Mouse (Mus musculus): ENCODE results near the gene Cds1. TPM values are rescaled to one million over a fixed set of nuclear protein-coding genes. Genes with fewer than 3 reads are reported as not detected.
"Not testable (repeated sequence)": the region's sequence is repeated elsewhere in the genome, so short reads cannot be mapped to it uniquely, and the experiment has no call there.

Cds1 gene
- polyA plus RNA-seq, 1 experiment from 2014 or later: 2.5 TPM

DNA sequence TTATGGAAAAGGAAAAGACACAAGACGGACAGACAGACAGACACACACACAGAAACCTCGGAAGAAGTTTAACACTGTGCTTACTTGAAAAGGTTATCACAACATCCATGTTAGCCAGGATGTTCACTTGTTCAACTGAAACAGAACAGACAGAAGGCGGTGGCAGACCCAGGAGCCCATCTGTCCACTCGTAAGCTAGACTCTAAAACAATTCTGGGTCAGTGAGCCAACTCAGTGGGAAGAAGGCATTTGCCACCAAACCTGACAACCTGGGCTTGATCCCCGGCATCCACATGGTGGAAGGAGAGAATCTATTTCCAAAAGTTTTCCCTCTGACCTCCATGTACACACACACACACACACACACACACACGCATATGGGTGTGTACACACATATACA, 67.1 kb downstream of the Cds1 start:
- peaks cover 2% of the 10 kb centered on the region for H3K4me1 ChIP-seq
- H3K9ac ChIP-seq: no peak overlapping the region
- ATAC-seq (ENCODE audit: insufficient number of reproducible peaks, insufficient read depth, low FRiP score, low TSS enrichment): no peak
- no peak overlapping the region for H3K4me2 ChIP-seq (replicated peaks)
- 94% methylated on average over 6 of the region's 6 CpGs for WGBS
- no peak overlapping the region for H3K27ac ChIP-seq
- 0 out of 2 replicates have a peak, but pooled peaks cover 3% of the 10 kb centered on the region for H3K27me3 ChIP-seq
- peaks cover 42% of the 10 kb centered on the region for H3K36me3 ChIP-seq
- no peak overlapping the region for H3K4me3 ChIP-seq
- H3K9me3 ChIP-seq: no peaks in the 10 kb centered on the region

DNA sequence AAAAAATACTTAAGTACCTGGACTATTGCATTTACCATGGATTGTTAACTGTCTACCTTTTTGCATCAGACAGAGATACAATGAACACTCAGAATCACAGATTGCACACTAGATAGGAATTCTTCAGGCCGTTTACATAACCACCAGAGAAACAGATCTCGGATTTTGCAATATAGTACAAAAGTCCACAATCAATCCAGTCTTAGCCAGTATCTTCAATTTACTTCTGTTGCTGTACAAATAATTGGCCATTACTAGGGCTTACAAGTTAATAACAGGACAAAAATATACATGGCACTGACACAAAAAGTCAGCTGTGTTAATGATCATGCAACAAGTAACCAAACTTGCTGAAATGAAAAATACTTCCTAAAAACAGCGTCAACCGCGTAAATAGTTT, 68.1 kb downstream of the Cds1 start:
- peaks cover 51% of the 10 kb centered on the region for H3K36me3 ChIP-seq
- no peak overlapping the region for H3K4me2 ChIP-seq (replicated peaks)
- no peaks in the 10 kb centered on the region for H3K9me3 ChIP-seq
- H3K9ac ChIP-seq: no peak overlapping the region
- no peak overlapping the region for H3K4me3 ChIP-seq
- 91% methylated on average over 5 of the region's 5 CpGs for WGBS
- H3K27me3 ChIP-seq: no peaks in the 10 kb centered on the region
- ATAC-seq (ENCODE audit: insufficient number of reproducible peaks, insufficient read depth, low FRiP score, low TSS enrichment): no peak
- no peaks in the 10 kb centered on the region for H3K4me1 ChIP-seq
- no peak overlapping the region for H3K27ac ChIP-seq

DNA sequence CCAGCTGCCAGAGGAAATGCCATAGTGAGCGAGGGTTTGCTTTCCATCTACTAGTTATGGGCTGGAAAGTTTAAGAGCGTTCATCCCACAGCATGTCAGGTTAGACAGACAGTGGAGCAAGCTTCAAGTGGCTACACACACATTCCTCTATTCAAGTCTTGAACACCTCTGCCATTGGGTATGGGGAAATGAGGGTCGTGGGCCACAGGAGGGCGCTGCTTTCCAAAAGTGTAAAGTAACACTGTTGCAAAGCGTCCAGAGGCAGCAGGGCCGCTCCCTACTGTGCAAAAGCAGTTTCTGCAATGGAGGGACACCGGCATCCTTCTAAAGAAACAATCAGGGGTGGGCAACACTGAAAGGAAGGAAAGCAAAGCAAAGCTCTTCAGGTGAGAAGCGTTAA, 68.9 kb downstream of the Cds1 start:
- peaks cover 52% of the 10 kb centered on the region for H3K36me3 ChIP-seq
- H3K9me3 ChIP-seq: no peaks in the 10 kb centered on the region
- ATAC-seq (ENCODE audit: insufficient number of reproducible peaks, insufficient read depth, low FRiP score, low TSS enrichment): no peak
- 62% methylated on average over 8 of the region's 8 CpGs for WGBS
- H3K4me3 ChIP-seq: no peak overlapping the region
- no peaks in the 10 kb centered on the region for H3K4me1 ChIP-seq
- H3K9ac ChIP-seq: no peak overlapping the region
- H3K27me3 ChIP-seq: no peaks in the 10 kb centered on the region
- H3K4me2 ChIP-seq (replicated peaks): no peak overlapping the region
- no peak overlapping the region for H3K27ac ChIP-seq

- no peaks in the 10 kb centered on the region for H3K27me3 ChIP-seq
- H3K9ac ChIP-seq: no peak overlapping the region
- peaks cover 73% of the 10 kb centered on the region for H3K36me3 ChIP-seq
- no peaks in the 10 kb centered on the region for H3K9me3 ChIP-seq
- no peak overlapping the region for H3K27ac ChIP-seq
- WGBS: 73% methylated on average over 11 of the region's 11 CpGs
- H3K4me2 ChIP-seq (replicated peaks): no peak overlapping the region
- no peak overlapping the region for H3K4me3 ChIP-seq
- ATAC-seq (ENCODE audit: insufficient number of reproducible peaks, insufficient read depth, low FRiP score, low TSS enrichment): no peak
- no peaks in the 10 kb centered on the region for H3K4me1 ChIP-seq
These were observed 71.3 kb downstream of the Cds1 start for GRCm38 (mm10) chr5:101836221-101836620.

DNA sequence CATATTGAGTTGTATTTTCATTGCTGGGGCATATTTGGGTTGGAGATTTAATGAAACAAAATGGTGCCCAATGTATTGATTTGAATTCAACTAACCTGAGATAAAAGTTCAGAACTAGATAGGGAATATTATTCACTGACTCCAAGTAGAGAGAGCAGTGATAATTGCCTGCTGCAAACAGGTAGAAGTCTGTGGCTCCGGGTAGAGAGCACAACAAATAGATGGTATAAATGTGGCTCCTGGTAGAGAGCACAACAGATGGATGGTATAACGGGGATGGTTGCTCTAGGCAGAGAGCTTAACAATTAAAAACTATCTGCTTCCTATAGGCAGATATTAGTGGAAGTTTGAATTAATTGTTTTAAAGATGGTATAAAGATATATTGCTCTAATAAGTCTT, 72.7 kb downstream of the Cds1 start:
- not testable (repeated sequence) for H3K9ac ChIP-seq; ATAC-seq (ENCODE audit: insufficient number of reproducible peaks, insufficient read depth, low FRiP score, low TSS enrichment); H3K4me1 ChIP-seq; H3K4me3 ChIP-seq; H3K4me2 ChIP-seq (replicated peaks); H3K27me3 ChIP-seq; H3K27ac ChIP-seq; H3K9me3 ChIP-seq
- H3K36me3 ChIP-seq: peaks cover 75% of the 10 kb centered on the region
- 93% methylated on average over 2 of the region's 2 CpGs for WGBS

DNA sequence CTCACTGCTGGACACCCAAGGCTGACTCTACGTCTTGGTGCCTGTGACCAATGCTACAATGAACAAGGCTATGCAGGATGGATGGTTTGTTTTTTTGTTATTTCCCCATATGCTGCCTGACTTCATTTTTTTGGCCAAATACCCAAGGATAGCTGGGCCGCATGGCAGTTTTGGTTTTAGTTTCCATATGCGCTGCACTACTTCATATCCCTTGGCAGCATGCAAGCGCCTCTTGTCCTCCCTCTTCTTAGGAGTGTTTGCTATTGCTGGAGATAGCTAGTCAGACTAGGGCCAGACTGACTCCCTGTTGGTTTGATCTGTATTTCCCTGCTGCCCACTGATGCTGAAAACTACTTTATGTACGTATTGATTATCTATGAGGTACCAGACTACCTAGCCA, 75.5 kb downstream of the Cds1 start:
- Histone ChIP-seq H3K4me2 (replicated peaks) (no peak overlapping the region), H3K27me3 (no peaks in the 10 kb centered on the region), H3K27ac (no peak overlapping the region), H3K9me3 (no peaks in the 10 kb centered on the region), H3K9ac (no peak overlapping the region), H3K4me1 (no peaks in the 10 kb centered on the region), H3K36me3 (peaks cover 84% of the 10 kb centered on the region), H3K4me3 (no peak overlapping the region)
- 97% methylated on average over 5 of the region's 5 CpGs for WGBS
- no peak for ATAC-seq (ENCODE audit: insufficient number of reproducible peaks, insufficient read depth, low FRiP score, low TSS enrichment)

DNA sequence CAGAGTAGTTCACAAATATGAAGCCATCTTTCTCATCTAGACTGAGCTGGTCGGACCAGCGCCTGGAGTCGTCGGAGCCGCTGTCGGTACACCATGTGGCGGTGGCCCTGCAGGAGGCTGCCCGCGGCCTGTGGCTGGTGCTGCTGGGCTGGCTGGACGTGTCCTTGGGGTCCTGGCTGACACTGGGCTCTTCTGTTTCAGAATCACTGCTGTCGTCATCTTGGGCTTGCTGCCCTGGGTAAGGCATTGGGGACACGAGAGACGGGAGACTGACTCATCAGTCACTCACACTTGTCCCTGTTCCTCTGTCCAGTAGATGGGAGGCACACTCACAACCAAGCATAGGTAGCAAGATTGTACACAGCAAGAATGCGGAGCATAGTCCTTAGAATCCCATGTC, 80.1 kb downstream of the Cds1 start:
- Histone ChIP-seq H3K27me3 (no peaks in the 10 kb centered on the region), H3K4me2 (replicated peaks) (no peak overlapping the region), H3K27ac (no peak overlapping the region), H3K9ac (no peak overlapping the region), H3K36me3 (peaks cover 100% of the 10 kb centered on the region), H3K4me3 (no peak overlapping the region), H3K4me1 (no peaks in the 10 kb centered on the region), H3K9me3 (no peaks in the 10 kb centered on the region)
- 92% methylated on average over 14 of the region's 14 CpGs for WGBS
- no peak for ATAC-seq (ENCODE audit: insufficient number of reproducible peaks, insufficient read depth, low FRiP score, low TSS enrichment)

GRCm38 (mm10) chr5:101845930-101846329, 81.0 kb downstream of the Cds1 start:
- H3K27me3 ChIP-seq: no peaks in the 10 kb centered on the region
- H3K27ac ChIP-seq: no peak overlapping the region
- H3K9ac ChIP-seq: no peak overlapping the region
- H3K4me2 ChIP-seq (replicated peaks): no peak overlapping the region
- no peaks in the 10 kb centered on the region for H3K4me1 ChIP-seq
- H3K4me3 ChIP-seq: no peak overlapping the region
- H3K36me3 ChIP-seq: peaks cover 99% of the 10 kb centered on the region
- 93% methylated on average over 8 of the region's 8 CpGs for WGBS
- H3K9me3 ChIP-seq: no peaks in the 10 kb centered on the region
- ATAC-seq (ENCODE audit: insufficient number of reproducible peaks, insufficient read depth, low FRiP score, low TSS enrichment): no peak

GRCm38 (mm10) chr5:101847323-101847722, 82.4 kb downstream of the Cds1 start:
- Histone ChIP-seq H3K9ac (no peak overlapping the region), H3K27me3 (no peaks in the 10 kb centered on the region), H3K9me3 (no peaks in the 10 kb centered on the region), H3K36me3 (peaks cover 99% of the 10 kb centered on the region), H3K4me1 (no peaks in the 10 kb centered on the region), H3K4me3 (no peak overlapping the region), H3K4me2 (replicated peaks) (no peak overlapping the region), H3K27ac (no peak overlapping the region)
- no peak for ATAC-seq (ENCODE audit: insufficient number of reproducible peaks, insufficient read depth, low FRiP score, low TSS enrichment)
- 81% methylated on average over 7 of the region's 7 CpGs for WGBS

DNA sequence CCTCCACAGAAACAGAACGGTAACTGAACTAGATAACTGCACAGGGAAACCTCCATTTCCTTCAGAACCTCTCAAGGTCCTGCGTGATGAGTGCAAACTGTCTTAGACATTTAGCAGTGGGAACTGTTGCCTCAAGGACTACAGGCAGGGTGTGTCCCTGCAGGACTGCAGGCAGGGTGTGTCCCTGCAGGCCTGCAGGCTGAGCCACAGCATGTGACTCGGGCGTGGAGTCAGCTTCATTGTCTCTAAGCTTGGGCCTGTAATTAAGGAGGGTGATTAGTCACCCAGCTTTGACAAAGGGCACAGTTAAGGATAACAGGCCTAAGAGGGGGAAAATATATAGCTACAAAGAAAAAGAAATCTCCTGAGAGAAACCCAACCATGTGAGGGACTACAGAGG, 82.8 kb downstream of the Cds1 start:
- no peak for ATAC-seq (ENCODE audit: insufficient number of reproducible peaks, insufficient read depth, low FRiP score, low TSS enrichment)
- Histone ChIP-seq H3K9me3 (no peaks in the 10 kb centered on the region), H3K36me3 (peaks cover 99% of the 10 kb centered on the region), H3K4me2 (replicated peaks) (no peak overlapping the region), H3K27ac (no peak overlapping the region), H3K4me1 (no peaks in the 10 kb centered on the region), H3K4me3 (no peak overlapping the region), H3K9ac (no peak overlapping the region), H3K27me3 (no peaks in the 10 kb centered on the region)
- WGBS: 65% methylated on average over 4 of the region's 4 CpGs

DNA sequence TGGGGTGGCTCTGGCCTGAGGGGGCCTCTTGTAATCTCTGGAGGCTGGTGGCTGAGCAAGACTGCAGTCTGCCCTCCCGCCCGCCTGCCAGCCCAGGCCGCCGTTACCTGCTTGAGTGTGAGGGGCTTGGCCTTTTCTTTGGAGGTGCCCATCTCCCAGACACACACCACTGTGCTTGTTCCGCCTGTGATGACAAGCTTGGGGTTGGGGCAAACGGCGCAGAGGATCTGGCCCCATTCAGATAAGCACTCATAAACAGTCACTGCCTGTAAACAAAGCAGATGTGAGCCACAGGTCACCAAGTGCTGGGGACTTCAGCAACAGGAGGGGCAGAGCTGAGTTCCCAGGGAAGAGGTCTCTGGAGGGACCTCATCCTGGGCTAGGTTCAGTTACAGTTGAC, 86.2 kb downstream of the Cds1 start:
- Histone ChIP-seq H3K27ac (no peak overlapping the region), H3K36me3 (peaks cover 98% of the 10 kb centered on the region), H3K4me3 (no peak overlapping the region), H3K4me2 (replicated peaks) (no peak overlapping the region), H3K4me1 (no peaks in the 10 kb centered on the region), H3K27me3 (no peaks in the 10 kb centered on the region), H3K9ac (no peak overlapping the region), H3K9me3 (no peaks in the 10 kb centered on the region)
- ATAC-seq (ENCODE audit: insufficient number of reproducible peaks, insufficient read depth, low FRiP score, low TSS enrichment): no peak
- 97% methylated on average over 7 of the region's 7 CpGs for WGBS

DNA sequence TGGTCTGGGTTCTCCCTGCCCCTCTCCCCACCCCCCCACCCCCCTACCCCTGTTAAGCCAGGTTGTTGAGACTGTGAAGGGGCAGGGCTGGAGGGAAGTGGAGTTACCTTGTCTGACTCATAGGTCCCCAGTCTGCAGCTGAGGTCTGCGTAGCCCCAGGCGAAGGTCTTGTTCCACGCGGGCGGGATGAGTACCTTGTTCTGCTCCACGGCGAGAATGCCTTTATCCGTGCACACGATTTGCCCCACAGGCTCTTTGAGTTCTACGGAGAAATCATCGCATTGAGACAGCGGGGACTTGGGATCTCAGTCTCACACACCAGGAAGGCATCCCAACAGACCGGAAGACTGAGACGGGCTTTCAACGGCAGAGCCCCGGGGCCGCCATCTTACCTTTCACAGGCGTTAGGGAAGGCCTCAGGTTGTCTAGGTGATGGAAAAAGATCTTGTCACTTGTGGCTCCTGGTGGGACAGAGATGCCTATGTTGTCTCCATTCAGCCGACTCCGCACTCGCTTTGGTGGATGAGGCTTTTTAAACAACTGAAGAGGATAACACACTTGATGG, 87.3 kb downstream of the Cds1 start:
- 96% methylated on average over 21 of the region's 21 CpGs for WGBS

DNA sequence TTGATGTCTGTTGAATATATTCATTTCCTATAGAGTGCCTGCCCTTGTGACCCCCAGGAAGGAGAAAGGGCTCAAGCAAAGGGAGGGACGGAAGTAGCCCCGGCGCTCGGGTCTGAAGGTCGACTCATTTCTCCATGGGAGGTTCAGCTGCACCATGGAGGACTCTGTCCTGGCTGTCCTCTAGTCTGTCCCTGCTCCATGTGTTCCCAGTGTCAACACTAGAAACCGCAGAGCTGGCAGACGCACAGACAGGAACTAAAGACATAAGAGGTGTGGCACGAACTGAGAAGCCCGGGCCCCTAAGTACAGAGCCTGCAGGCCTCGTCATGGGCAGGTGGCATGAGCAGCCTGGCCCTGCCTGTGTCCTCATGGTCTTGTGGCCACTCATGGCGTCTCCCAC, 89.2 kb downstream of the Cds1 start:
- Histone ChIP-seq H3K9me3 (no peaks in the 10 kb centered on the region), H3K36me3 (peaks cover 91% of the 10 kb centered on the region), H3K9ac (no peak overlapping the region), H3K4me3 (no peak overlapping the region), H3K27ac (no peak overlapping the region), H3K4me1 (no peaks in the 10 kb centered on the region), H3K4me2 (replicated peaks) (no peak overlapping the region), H3K27me3 (no peaks in the 10 kb centered on the region)
- 96% methylated on average over 11 of the region's 11 CpGs for WGBS
- no peak for ATAC-seq (ENCODE audit: insufficient number of reproducible peaks, insufficient read depth, low FRiP score, low TSS enrichment)

More for the DNA sequence above, 87.3 kb downstream of the Cds1 start:
- H3K4me1 ChIP-seq: no peaks in the 10 kb centered on the region
- no peak overlapping the region for H3K9ac ChIP-seq
- no peaks in the 10 kb centered on the region for H3K27me3 ChIP-seq
- peaks cover 94% of the 10 kb centered on the region for H3K36me3 ChIP-seq
- H3K4me3 ChIP-seq: no peak overlapping the region
- no peak overlapping the region for H3K4me2 ChIP-seq (replicated peaks)
- no peak for ATAC-seq (ENCODE audit: insufficient number of reproducible peaks, insufficient read depth, low FRiP score, low TSS enrichment)
- H3K27ac ChIP-seq: no peak overlapping the region
- no peaks in the 10 kb centered on the region for H3K9me3 ChIP-seq
